Mouse (Mus musculus): Measurements from ENCODE around the gene Map3k10.

- TF ChIP-seq CTCF (IDR thresholded peaks at IDR 0.05; ENCODE audit: control insufficient read depth, insufficient read depth, insufficient read length) (no peak), CEBPB (IDR thresholded peaks at IDR 0.05; ENCODE audit: low read depth) (no peak), MAX (IDR thresholded peaks at IDR 0.05) (no peak), USF1 (IDR thresholded peaks at IDR 0.05; ENCODE audit: low read depth) (no peak), MYOG (IDR thresholded peaks at IDR 0.05; ENCODE audit: control insufficient read depth, extremely low read depth, insufficient read length) (no peak), MYOD1 (IDR thresholded peaks at IDR 0.05; ENCODE audit: control insufficient read depth, insufficient read length, low read depth) (no peak), FOSL1 (IDR thresholded peaks at IDR 0.05; ENCODE audit: insufficient read depth, low read length, poor library complexity, severe bottlenecking) (no peak)
Measured at GRCm38 (mm10) chr7:27657824-27658395, 16.5 kb downstream of the Map3k10 start.
